Mouse (Mus musculus) frontal cortex, adult 2 months (tissue): ENCODE data around the gene Rragc. TPM values are rescaled to one million over a fixed set of nuclear protein-coding genes. Genes with fewer than 3 reads are reported as not detected.
A peak's percentile ranks its signal among the peaks of the same experiment; 100 is the strongest.

Experiments
- DNase-seq, 2 experiments: peaks; one replicate each; pipeline ENCODE4 v3.0.0; 2022; ENCODE audit warnings: low spot score in 1 of 2; ENCODE audit errors: extremely low spot score in 1 of 2
- polyA plus RNA-seq: library from polyadenylated mRNA; depleted of rRNA; stranded (reverse); fragments of >200 nt; gene quantifications from 2 replicates; pipeline ENCODE4 v1.2.3, GENCODE M21; 2012; rRNA removed

Rragc gene
- polyA plus RNA-seq, 1 experiment, result 73.7 TPM

DNA sequence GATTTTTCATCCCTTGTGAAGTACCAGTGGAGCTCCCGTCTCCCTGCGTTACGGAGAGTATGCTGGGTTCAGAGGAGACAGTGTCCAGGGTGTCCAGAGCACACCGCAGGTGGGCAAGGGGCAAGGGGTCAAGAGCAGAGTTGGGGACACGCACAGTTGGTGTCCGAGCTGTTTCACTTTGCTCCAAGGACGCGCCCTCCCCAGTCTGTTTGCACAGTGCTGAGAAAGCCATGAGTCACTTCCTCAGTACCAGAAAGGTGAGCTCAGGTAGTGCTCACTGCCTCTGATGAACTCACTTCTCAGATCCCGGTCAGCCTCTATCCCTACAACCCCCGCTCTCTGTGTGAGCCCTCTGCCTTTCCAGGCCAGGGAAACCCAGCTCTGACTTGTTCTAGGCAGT lies 32.4 kb downstream of the Rragc start:
- no peak for DNase-seq

DNA sequence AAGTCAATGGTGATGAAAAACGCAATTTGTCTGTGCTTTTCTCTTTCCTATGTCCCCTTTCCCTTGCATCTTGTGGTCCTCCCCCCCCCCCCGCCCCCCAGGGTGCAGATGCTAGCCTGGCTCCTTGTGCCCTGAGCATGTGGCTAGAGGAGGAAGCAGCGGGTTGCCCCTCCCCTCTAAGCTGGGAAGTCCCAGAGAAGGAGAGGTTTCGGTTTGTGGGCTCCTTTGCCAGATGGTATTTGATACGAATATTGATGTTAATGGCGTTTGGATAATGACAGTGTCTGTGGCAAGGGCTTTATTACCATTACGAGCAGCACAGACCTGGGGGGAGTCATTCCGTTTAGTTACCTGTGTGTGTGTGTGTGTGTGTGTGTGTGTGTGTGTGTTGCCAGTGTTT lies 34.8 kb downstream of the Rragc start:
- no peak for DNase-seq

DNA sequence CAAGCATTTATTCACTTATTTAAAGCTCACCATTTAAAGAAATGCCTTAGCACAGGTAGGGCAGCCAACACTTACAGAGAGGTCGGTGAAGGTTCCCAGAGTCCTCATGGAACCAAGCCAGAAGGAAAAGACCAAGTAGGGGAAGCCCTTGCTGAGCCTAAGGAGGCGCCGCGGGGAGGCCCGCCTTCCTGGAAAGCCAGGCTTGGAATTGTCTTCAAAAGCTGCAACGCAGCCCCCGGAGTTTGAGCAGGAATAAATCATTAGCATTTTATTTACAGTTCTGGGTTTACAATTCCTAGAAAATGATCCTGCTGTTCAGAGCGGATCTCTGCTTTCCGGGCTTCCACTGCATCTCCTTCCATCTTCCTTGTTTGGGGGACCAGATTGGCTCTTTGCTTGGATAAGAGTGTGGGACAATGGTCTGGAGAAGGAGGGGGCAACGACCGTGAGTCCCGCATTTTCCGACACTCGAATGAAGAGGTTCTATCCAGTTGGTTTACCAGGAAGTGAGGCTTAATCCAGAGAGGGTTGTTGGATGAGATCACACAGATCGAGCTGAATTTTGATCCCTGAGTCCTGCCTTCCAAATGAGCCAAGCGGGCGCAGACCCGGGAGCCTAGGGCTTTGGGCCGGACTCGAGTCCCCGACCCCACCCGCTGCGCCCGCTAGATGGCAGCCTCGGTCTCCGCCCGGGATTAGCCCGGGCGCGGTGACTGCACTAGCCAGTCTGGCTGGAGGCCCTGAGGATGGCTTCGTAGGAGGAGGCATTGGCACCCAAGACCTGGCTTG lies 39.7 kb downstream of the Rragc start:
- DNase-seq, result peak; percentile 5 to 81

DNA sequence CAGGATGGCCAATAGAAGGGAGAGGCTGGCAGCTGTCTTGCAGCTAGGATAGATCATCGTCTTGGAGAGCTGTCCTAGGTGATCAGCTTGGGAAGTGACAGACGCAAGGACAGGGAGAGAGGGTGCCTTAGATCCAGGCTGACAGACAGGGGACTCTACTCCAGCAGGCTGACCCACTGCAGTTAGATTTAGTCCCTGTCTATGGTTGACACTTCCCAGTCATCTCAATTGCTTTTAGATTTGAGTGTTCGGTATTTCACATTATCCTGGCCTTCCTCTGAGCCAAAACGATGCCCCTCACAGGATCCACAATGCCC lies 40.2 kb downstream of the Rragc start:
- no peak for DNase-seq

DNA sequence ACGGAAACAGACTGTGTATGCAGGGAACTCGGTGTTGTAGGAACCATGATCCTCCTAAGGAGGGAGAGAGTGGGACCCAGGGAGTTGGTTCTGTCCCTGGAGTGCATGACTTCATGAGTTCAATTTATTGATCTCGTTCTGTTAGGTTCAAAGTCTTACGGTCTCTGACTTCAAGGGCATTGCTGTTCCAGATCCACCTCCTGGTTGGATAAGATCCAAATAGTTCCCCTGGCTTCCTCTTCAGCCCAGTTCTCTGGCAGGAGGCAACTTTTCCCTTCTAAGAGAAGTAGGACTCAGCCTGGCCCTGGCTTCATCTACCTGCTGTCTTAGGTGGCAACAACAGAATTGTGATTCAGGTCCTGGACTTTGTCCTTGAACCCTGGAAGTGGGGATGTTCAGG lies 40.6 kb downstream of the Rragc start:
- no peak for DNase-seq

DNA sequence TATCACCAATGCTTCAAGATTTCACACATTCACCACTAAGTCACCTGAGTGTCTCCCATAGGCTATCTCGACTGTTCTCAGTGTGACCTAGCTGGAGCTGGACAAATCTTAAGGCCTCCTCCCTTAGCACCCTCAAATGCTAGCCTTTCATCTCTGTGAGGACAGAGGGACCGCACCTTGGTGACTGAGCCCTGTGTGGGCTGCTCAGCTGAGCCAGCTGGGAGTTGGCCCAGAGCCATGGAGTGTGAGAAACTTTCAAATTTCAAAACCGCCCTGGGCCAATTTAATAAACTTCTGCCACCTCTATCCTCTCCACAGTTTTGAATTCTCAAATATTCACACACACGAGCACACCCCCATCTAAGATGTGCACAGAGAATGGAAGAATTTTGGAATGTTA lies 43.7 kb downstream of the Rragc start:
- no peak for DNase-seq

DNA sequence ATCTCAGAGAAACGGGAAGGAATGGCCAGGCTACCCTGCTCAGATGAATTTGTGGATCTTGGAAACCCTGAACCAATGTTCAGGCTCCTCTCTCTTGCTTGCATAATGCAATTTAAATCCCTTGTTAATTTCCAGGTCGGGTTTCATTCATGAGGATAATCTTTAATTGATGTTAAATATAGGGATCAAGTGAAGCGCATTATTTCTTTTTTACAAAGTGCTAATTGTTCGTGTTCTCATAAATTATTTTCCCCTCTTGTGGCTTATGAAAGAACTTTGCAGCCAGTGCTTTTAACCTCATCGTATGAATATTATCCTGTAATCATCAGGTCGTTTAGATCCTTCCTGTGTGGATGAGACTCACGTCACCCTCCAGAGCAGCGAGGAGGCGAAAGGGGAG lies 45.5 kb downstream of the Rragc start:
- no peak for DNase-seq

DNA sequence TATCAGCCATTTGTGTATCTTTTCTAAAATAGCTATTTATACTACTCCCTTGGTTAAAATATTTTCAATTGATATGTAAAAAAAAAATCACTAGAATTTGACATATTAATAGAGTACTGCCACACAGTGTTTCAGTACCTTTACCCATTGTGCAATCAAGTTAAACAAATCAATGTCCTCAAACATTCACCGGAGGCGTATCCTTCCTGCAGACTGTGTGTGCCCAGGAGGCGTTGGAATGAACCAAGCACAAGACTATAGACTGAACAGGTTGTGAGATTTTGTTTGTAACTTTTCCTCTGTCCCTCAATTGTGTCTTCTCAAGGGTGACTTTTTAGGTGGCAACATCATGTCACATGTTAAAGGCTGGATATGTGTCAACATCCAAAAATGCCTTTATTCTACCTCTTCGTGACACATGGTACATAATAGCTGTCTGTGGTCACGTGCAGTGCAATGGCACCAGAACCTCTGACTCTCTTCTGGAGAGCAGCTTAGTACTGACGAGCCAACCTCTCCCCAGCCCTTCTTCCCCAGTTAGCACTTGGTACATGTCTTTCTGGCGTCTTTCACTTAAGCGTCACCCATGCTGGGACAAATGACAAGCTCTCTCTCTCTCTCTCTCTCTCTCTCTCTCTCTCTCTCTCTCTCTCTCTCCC lies 51.5 kb downstream of the Rragc start:
- DNase-seq, result no peak

DNA sequence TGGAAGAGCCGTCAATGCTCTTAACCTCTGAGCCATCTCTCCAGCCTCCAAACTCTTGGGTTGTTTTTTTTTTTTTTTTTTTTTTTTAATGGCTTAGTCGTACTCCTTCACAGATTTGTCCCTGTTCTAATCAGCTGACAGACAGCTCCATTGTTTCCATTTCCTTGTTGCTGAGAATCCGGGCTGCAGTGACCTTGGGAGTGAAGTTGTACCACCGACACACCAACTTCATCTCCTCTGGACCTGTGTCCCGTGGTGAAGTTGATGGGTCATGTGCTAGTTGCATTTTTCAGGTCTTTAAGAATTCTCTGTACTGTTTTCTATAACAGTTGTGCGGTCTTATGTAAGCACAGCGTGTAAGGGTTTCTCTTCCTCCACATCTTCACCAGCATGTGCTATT lies 52.2 kb downstream of the Rragc start:
- DNase-seq, result no peak

DNA sequence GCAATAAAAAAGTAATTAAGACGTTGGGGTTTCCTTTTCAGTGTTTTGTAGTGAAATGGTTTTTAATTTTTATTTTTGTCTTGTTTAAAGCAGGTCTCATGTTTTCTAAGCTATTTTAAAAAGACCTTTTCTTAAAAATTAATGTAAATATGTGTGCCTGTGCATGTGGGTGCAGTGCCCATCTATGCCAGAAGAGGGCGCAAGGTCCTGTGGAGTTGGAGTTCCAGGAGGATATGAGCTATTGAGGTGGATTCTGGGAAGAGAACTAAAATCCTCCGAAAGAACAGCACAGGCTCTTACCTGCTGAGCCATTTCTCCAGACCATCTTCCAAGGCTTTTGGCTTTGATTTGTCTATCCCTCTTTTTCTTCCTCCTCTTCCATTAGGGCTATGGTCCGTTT lies 53.8 kb downstream of the Rragc start:
- no peak for DNase-seq

DNA sequence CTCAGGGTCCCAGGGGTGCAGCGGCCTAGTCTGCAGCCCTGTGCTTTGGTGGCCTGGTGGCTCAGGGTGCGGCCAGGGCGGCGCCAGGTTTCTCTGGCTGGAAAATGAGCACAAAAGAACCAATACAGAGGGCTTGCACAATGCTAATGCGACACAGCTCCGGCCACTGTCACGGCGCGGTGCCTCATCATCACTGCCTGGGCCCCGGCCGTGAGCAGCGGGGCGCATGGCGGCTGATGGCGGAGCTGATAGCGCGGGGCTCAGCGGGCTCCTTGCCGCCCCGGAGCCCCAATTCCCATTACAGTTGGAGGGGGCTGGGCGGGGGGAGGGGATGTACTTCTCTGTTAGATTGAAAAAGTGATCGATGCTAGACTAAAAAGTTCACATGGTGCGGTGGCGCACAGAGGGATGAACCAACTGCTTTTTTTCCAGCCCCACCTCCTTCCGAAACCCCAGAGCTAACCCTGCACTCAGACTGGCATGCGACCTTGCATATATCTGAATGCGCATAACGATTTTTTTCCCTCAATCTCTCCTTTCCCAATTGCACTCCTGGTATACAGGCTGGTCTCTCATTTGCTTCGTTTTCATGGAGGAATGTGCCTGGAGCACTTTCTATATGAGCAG lies 55.3 kb downstream of the Rragc start:
- no peak for DNase-seq

DNA sequence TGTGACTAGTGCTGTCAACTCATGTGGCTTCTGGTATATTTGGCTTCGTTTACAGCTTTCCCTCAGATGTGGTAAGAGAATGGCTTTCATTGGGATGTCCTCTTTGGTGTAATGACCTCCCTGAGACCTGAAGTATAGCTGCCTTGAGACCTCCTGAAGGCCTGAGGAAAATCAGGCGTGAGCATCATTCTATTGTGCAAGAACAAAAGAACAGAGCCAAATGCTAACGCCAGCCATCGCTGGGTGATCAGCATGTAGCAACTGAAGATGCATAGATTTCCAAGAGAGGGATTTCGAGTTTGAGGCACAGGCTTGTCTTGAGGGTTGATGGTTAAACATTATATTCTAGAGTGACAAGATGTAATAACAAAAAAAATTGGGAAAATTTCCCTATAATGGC lies 64.9 kb downstream of the Rragc start:
- no peak for DNase-seq

Other genes with a start within 250 kb of the Rragc start
- gene Macf1, start 233.1 kb upstream of the Rragc start, polyA plus RNA-seq, result 164 and 184 TPM in 2 replicates
- gene Ndufs5, start 199.2 kb upstream of the Rragc start, polyA plus RNA-seq, result 517 and 524 TPM in 2 replicates
- 50.9 and 52.4 TPM in 2 replicates for gene Akirin1, start 167.1 kb upstream of the Rragc start, polyA plus RNA-seq
- gene Rhbdl2, start 129.6 kb upstream of the Rragc start, polyA plus RNA-seq, result 1.2 and 1.8 TPM in 2 replicates
- gene 4933427I04Rik, start 57.8 kb upstream of the Rragc start, polyA plus RNA-seq, result 0.06 TPM in 1 of 2 replicates, not detected in the other
- gene Mycbp, start 12.6 kb upstream of the Rragc start, polyA plus RNA-seq, result 8.7 and 9.3 TPM in 2 replicates
- not detected in 2 replicates for gene 4930535I16Rik, start 576 bp downstream of the Rragc start, polyA plus RNA-seq